Mouse (Mus musculus) CD8-positive naive resting alpha-beta T cell, adult 57 days (primary cell): Measurements from ENCODE around the gene Stx4a. TPM values are rescaled to one million over a fixed set of nuclear protein-coding genes. Genes with fewer than 3 reads are reported as not detected.

ENCODE experiments used
- total RNA-seq: library from RNA; stranded (reverse); gene quantifications from one replicate; pipeline ENCODE4 v1.2.4, GENCODE M21; 2023

The Stx4a gene
- 110 TPM for total RNA-seq

DNA sequence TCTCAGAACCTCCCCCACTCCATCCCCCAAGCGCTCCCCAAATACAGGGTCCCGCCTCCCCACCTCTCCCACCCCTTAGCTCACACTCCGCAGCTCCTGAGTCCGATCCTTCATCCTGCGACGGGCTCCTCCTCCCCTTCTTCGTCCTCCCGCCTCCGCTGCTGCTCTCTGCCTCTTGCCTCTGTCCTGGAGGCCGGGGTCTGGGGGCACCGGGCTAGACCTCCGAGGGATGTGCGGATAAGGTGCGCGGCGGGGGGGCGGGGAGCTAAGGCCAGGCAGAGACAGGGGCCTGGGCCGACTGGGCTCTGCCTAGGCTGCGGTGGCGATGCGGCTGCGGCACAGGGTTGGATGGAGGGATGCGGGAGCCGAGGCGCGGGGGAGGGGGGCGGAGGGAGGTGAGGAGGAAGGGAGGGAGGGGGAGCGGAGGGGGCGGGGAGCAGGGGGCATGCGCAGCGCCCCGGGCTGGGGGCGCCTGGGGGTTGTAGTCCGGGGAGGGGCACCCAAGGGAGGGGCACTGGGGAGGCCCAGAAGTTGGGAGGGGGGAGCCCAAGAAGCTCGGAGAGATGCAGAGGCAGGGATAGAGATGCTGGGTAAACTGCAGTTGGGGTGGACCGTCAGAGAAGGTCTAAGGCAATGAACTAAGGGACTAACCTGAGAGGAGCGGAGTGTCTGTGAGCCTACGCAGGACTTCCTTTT lies at the start of gene Stx4a, which contains the start of gene Stx1b:
TSS of gene Stx4a (plus strand) at position 119 of the 696 bp plus-strand sequence.
TSS of gene Stx1b (minus strand) at position 374 of the 696 bp plus-strand sequence.

GRCm38 (mm10) chr7:127776426-127776825 lies 47.7 kb upstream of the Stx4a start, which contains the start of gene Setd1a:
Setd1a (plus strand) TSS chr7:127776670.

GRCm38 (mm10) chr7:127785308-127785707 lies 38.8 kb upstream of the Stx4a start, which contains the start of gene Gm49388:
Gm49388 (plus strand) TSS chr7:127785608.

GRCm38 (mm10) chr7:127800435-127801009 lies 23.6 kb upstream of the Stx4a start, which contains the start of gene Hsd3b7:
Hsd3b7 (plus strand) TSS chr7:127800604.

GRCm38 (mm10) chr7:127876041-127876466 lies 52.0 kb downstream of the Stx4a start, which contains the start of gene Zfp646:
Zfp646 (plus strand) TSS chr7:127876221.

DNA sequence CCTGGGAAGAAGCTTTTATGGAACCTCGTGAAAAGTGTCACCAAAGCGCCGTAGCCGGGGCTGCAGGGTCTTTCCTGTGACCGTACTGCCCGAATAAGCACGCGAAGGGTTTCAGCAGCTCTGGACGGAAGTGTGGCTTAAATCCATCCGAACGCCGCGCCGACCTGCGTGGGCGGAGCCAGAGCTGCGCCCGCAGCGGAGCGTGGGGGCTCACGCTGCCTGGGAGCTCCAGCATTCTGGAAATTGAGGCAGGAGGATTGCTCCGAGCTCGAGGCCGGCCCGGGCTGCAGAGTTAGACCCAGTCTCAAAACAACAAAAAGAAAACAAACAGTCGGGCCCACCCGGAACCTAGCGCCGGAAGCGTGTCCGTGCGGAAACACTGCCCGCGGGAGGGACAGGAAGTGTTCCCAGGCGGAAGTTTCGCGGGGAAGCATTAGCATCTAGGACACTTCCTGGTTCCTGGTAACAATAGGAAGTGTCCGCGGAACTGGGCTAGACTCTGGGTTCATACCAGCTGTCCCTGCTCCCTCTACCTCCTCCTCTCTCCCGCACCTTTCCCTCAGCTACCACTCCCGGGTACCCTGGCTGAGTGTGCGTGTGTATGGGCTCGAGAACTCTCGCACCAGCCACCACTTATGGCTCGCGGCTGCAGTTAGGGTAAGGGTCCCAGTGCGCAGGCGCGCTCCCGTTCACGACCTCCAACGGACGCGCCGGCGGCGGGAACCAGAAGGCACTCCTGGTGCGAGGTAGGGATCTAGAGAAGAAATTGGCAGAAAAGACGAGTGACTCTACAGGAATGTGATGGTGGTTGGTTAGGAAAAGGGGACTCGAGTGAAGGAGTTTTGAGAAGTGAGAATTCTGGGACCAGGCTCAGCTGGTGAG lies 52.6 kb downstream of the Stx4a start, which contains the start of gene Zfp668:
TSS of gene Zfp668 (minus strand) at position 362 of the 882 bp plus-strand sequence.

GRCm38 (mm10) chr7:127890798-127891197 lies 66.7 kb downstream of the Stx4a start, which contains the start of gene Prss53:
Prss53 (minus strand) TSS chr7:127890970.

GRCm38 (mm10) chr7:127895442-127895841 lies 71.3 kb downstream of the Stx4a start, which contains the start of the genes Gm21974 and Vkorc1:
Gm21974 (minus strand) TSS chr7:127895454.
Vkorc1 (minus strand) TSS chr7:127895617.

Other genes with a start within 250 kb of the Stx4a start
- gene Ccdc189, start 235.7 kb upstream of the Stx4a start, total RNA-seq = not detected
- gene Rnf40, start 235.5 kb upstream of the Stx4a start, total RNA-seq = 117 TPM
- gene Zfp629, start 208.5 kb upstream of the Stx4a start, total RNA-seq = 1.9 TPM
- gene Bcl7c, start 115.4 kb upstream of the Stx4a start, total RNA-seq = 25.3 TPM
- gene Ctf1, start 111.6 kb upstream of the Stx4a start, total RNA-seq = not detected
- not detected for gene Ctf2, start 92.1 kb upstream of the Stx4a start, total RNA-seq
- 4.6 TPM for gene Fbxl19, start 79.8 kb upstream of the Stx4a start, total RNA-seq
- gene Orai3, start 54.5 kb upstream of the Stx4a start, total RNA-seq = 13.8 TPM
- 73.7 TPM for gene Setd1a, start 47.6 kb upstream of the Stx4a start, total RNA-seq
- not detected for gene Gm49388, start 38.7 kb upstream of the Stx4a start, total RNA-seq
- 3.0 TPM for gene Hsd3b7, start 23.7 kb upstream of the Stx4a start, total RNA-seq
- not detected for gene Stx1b, start 255 bp downstream of the Stx4a start, total RNA-seq
- 87.3 TPM for gene Zfp646, start 51.9 kb downstream of the Stx4a start, total RNA-seq
- 23.2 TPM for gene Zfp668, start 52.5 kb downstream of the Stx4a start, total RNA-seq
- 0.24 TPM for gene Prss53, start 66.7 kb downstream of the Stx4a start, total RNA-seq
- not detected for gene Gm21974, start 71.2 kb downstream of the Stx4a start, total RNA-seq
- gene Vkorc1, start 71.3 kb downstream of the Stx4a start, total RNA-seq = 13.8 TPM
- 22.0 TPM for gene Bckdk, start 79.8 kb downstream of the Stx4a start, total RNA-seq
- 41.4 TPM for gene Kat8, start 88.2 kb downstream of the Stx4a start, total RNA-seq
- not detected for gene Prss8, start 105.8 kb downstream of the Stx4a start, total RNA-seq
- 1.0 TPM for gene Prss36, start 122.4 kb downstream of the Stx4a start, total RNA-seq
- gene Fus, start 143.2 kb downstream of the Stx4a start, total RNA-seq = 801 TPM
- 44.5 TPM for gene Pycard, start 169.6 kb downstream of the Stx4a start, total RNA-seq
- 1.2 TPM for gene Trim72, start 179.7 kb downstream of the Stx4a start, total RNA-seq
- 3.2 TPM for gene Itgam, start 238.3 kb downstream of the Stx4a start, total RNA-seq
- gene Gm49368, start 238.4 kb downstream of the Stx4a start, total RNA-seq = not detected